Mouse (Mus musculus): Measurements from ENCODE around the gene Izumo4. TPM values are rescaled to one million over a fixed set of nuclear protein-coding genes. Genes with fewer than 3 reads are reported as not detected.

The Izumo4 gene
- polyA plus RNA-seq, 1 experiment from 2014 or later: 24.5 TPM

DNA sequence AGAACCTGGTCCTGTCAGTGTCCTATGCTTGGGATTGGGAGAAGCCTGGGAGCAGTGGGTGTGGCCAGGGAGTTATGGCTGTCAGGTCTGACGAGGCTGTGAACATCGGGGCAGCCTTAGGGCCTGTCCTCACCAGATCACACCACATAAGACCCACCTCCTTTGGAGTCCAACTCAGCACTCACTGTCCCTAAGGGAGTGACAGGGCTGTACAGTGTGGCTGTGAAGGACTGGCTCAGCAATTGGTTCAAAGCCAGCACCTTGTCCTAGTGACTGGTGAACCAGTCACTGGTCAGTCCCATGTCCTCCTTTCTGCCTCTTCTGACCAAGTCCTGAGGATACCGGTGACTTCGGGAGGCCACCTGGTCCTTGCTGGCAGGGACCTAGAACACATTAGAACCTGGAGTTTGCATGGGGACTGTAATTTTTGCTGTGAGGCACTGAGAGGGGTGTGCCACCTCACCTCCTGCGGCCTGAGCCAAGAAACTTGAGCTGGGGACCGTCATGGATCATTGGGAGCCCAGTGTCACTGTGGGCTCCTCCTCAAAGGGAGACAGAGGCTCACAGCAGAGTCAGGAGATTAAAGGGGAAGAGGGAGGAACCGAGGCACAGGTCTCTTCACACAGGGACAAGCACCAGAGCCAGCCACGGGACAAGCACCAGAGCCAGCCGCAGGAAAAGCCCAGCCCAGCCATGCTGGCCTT lies 22.3 kb upstream of the Izumo4 start:
- H3K4me1 ChIP-seq: peaks cover 38% of the 10 kb centered on the region
- ATAC-seq: no peak
- H3K36me3 ChIP-seq (ENCODE audit: poor library complexity, severe bottlenecking): peaks cover 18% of the 10 kb centered on the region; the same call in 1 of the 2 replicates
- no peaks in the 10 kb centered on the region for H3K9me3 ChIP-seq (replicated peaks)
- peak overlapping the region; percentile 97; the same call in 1 of the 2 replicates for H3K27ac ChIP-seq
- H3K9ac ChIP-seq: peak overlapping the region; percentile 35; the same call in 1 of the 2 replicates
- no peak overlapping the region for H3K4me3 ChIP-seq
- no peak overlapping the region for H3K4me2 ChIP-seq
- H3K27me3 ChIP-seq: no peaks in the 10 kb centered on the region
- 71% methylated on average over 9 of the region's 9 CpGs for WGBS

GRCm38 (mm10) chr10:80680260-80680696 lies 21.7 kb upstream of the Izumo4 start:
- ATAC-seq: no peak
- Histone ChIP-seq H3K9ac (no peak overlapping the region), H3K27ac (no peak overlapping the region), H3K4me2 (no peak overlapping the region), H3K27me3 (no peaks in the 10 kb centered on the region), H3K4me3 (no peak overlapping the region), H3K9me3 (replicated peaks) (no peaks in the 10 kb centered on the region), H3K4me1 (peaks cover 33% of the 10 kb centered on the region), H3K36me3 (ENCODE audit: poor library complexity, severe bottlenecking) (peaks cover 23% of the 10 kb centered on the region)
- WGBS: 75% methylated on average over 2 of the region's 2 CpGs

DNA sequence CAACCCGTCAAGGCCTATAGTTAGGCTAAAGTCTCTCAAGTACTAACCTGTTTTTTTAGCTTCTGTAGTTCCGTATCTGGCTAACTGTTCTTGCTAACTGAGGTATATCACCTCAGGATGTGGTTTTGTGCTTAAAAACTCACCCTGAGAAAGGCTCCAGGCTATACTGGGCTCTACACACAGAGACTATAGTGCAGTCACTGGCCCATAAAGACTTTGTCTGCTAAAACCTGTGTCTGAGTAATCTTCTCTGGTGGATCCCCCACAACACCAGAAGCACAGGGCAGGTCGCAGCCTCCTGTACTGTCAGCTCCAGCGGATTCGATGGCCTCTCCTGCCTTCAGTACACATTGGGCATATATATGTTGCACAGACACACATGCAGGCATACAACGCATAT lies 20.0 kb upstream of the Izumo4 start:
- Histone ChIP-seq H3K27me3 (no peaks in the 10 kb centered on the region), H3K4me2 (no peak overlapping the region), H3K9me3 (replicated peaks) (no peaks in the 10 kb centered on the region), H3K4me1 (peaks cover 29% of the 10 kb centered on the region), H3K27ac (no peak overlapping the region), H3K36me3 (ENCODE audit: poor library complexity, severe bottlenecking) (peaks cover 41% of the 10 kb centered on the region), H3K9ac (no peak overlapping the region), H3K4me3 (no peak overlapping the region)
- 95% methylated on average over 6 of the region's 6 CpGs for WGBS
- no peak for ATAC-seq

- H3K27ac ChIP-seq: no peak overlapping the region
- WGBS: 96% methylated on average over 1 of the region's 1 CpGs
- peaks cover 13% of the 10 kb centered on the region for H3K4me1 ChIP-seq
- H3K4me3 ChIP-seq: no peak overlapping the region
- H3K9me3 ChIP-seq (replicated peaks): no peaks in the 10 kb centered on the region
- no peak overlapping the region for H3K4me2 ChIP-seq
- no peak overlapping the region for H3K9ac ChIP-seq
- H3K36me3 ChIP-seq (ENCODE audit: poor library complexity, severe bottlenecking): peaks cover 52% of the 10 kb centered on the region
- no peak for ATAC-seq
- H3K27me3 ChIP-seq: no peaks in the 10 kb centered on the region
Observed at GRCm38 (mm10) chr10:80683647-80684046, 18.3 kb upstream of the Izumo4 start.

GRCm38 (mm10) chr10:80684214-80684613 lies 17.8 kb upstream of the Izumo4 start:
- 50% methylated on average over 6 of the region's 6 CpGs for WGBS
- H3K4me1 ChIP-seq: peaks cover 7% of the 10 kb centered on the region

DNA sequence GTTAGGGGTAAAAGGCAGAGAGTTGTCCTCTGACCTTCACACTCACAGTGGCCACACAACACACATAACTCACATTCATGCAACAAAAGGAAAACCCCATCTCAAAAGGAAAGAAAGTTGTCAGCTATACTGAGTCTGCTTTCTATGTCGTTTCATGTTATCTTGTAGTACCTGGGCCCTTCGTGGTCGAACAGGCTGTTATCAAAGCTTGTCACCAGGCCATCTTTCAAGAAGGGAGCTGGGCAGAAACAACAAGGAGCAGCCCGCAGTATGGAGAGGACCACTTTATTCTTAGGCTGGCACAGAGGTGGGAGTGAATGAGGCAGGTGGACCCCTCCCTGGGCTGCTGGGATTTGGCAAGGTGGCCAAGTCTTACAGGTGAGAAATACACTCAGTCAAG lies 17.0 kb upstream of the Izumo4 start:
- ATAC-seq: no peak
- WGBS: 91% methylated on average over 4 of the region's 4 CpGs

More at GRCm38 (mm10) chr10:80684214-80684613, 17.8 kb upstream of the Izumo4 start:
- Histone ChIP-seq H3K27ac (no peak overlapping the region), H3K9ac (no peak overlapping the region), H3K36me3 (ENCODE audit: poor library complexity, severe bottlenecking) (peaks cover 58% of the 10 kb centered on the region), H3K4me2 (no peak overlapping the region), H3K4me3 (no peak overlapping the region), H3K27me3 (no peaks in the 10 kb centered on the region), H3K9me3 (replicated peaks) (no peaks in the 10 kb centered on the region)
- ATAC-seq: no peak

DNA sequence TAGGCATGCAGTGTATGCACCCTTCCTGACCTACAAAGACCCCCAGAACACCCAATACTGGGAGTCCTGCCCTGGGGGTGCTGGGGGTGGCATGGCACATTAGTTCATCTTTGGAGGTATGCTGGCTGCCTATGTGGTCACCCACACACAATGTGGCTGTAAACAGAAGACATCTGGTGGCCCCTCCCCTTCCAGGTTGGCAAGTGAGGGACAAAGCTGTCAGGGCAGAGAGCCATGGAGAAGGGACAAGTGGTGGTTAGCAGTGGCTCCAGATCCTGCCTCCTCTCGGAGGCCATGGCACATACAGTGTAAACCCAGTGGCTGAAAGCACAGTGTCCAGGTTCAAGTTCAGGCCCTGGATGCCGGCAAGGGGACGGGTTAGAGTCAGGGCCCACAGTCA lies 15.4 kb upstream of the Izumo4 start:
- Histone ChIP-seq H3K36me3 (ENCODE audit: poor library complexity, severe bottlenecking) (peaks cover 76% of the 10 kb centered on the region), H3K9ac (no peak overlapping the region), H3K9me3 (replicated peaks) (no peaks in the 10 kb centered on the region), H3K4me3 (no peak overlapping the region), H3K27ac (no peak overlapping the region), H3K27me3 (no peaks in the 10 kb centered on the region), H3K4me2 (no peak overlapping the region), H3K4me1 (no peaks in the 10 kb centered on the region)
- 96% methylated on average over 3 of the region's 3 CpGs for WGBS
- no peak for ATAC-seq

More for the DNA sequence above, 17.0 kb upstream of the Izumo4 start:
- Histone ChIP-seq H3K4me2 (no peak overlapping the region), H3K27me3 (no peaks in the 10 kb centered on the region), H3K4me3 (no peak overlapping the region), H3K36me3 (ENCODE audit: poor library complexity, severe bottlenecking) (peaks cover 65% of the 10 kb centered on the region), H3K9me3 (replicated peaks) (no peaks in the 10 kb centered on the region), H3K27ac (no peak overlapping the region), H3K9ac (no peak overlapping the region), H3K4me1 (no peaks in the 10 kb centered on the region; the same call in 1 of the 2 replicates)

DNA sequence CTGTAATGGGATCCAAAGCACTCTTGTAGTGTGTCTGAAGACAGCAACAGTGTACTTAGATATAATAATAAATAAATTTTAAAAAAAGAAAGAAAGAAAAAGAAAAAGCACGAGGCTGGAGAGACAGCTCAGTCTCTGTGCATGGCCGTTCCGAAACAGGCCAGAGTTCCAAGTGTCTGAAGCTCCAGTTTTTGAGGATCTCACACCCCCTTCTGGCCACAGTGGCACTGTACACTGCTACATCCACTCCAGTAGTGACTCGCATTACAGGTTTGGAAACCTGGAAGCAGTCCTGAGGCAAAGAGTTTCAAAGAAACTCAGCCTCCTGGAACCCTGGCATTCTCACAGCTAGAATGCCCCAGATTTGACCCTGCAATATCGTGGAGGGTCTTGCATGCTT lies 14.1 kb upstream of the Izumo4 start:
- Histone ChIP-seq H3K4me1 (no peaks in the 10 kb centered on the region), H3K27ac (no peak overlapping the region), H3K4me2 (no peak overlapping the region), H3K36me3 (ENCODE audit: poor library complexity, severe bottlenecking) (peaks cover 77% of the 10 kb centered on the region), H3K4me3 (no peak overlapping the region), H3K9me3 (replicated peaks) (no peaks in the 10 kb centered on the region), H3K9ac (no peak overlapping the region), H3K27me3 (no peaks in the 10 kb centered on the region)
- peak; percentile 73 for ATAC-seq
- 42% methylated on average over 5 of the region's 5 CpGs for WGBS

GRCm38 (mm10) chr10:80692249-80693165 lies 9.5 kb upstream of the Izumo4 start:
- peaks cover 55% of the 10 kb centered on the region for H3K36me3 ChIP-seq (ENCODE audit: poor library complexity, severe bottlenecking)
- 86% methylated on average over 14 of the region's 14 CpGs for WGBS

GRCm38 (mm10) chr10:80693401-80694045 lies 8.5 kb upstream of the Izumo4 start:
- no peak overlapping the region for H3K4me2 ChIP-seq
- no peaks in the 10 kb centered on the region for H3K27me3 ChIP-seq
- H3K27ac ChIP-seq: no peak overlapping the region
- H3K36me3 ChIP-seq (ENCODE audit: poor library complexity, severe bottlenecking): peaks cover 54% of the 10 kb centered on the region
- no peak overlapping the region for H3K4me3 ChIP-seq
- WGBS: 92% methylated on average over 12 of the region's 12 CpGs
- no peaks in the 10 kb centered on the region for H3K9me3 ChIP-seq (replicated peaks)
- H3K9ac ChIP-seq: peak overlapping the region; percentile 12; the same call in 1 of the 2 replicates
- H3K4me1 ChIP-seq: peaks cover 9% of the 10 kb centered on the region; the same call in 1 of the 2 replicates
- ATAC-seq: no peak

More at GRCm38 (mm10) chr10:80692249-80693165, 9.5 kb upstream of the Izumo4 start:
- Histone ChIP-seq H3K9me3 (replicated peaks) (no peaks in the 10 kb centered on the region), H3K4me1 (no peaks in the 10 kb centered on the region), H3K27ac (no peak overlapping the region), H3K27me3 (no peaks in the 10 kb centered on the region), H3K4me3 (no peak overlapping the region), H3K4me2 (no peak overlapping the region), H3K9ac (peak overlapping the region; percentile 4; the same call in 1 of the 2 replicates)
- ATAC-seq: no peak

- ATAC-seq: no peak
- Histone ChIP-seq H3K36me3 (ENCODE audit: poor library complexity, severe bottlenecking) (peaks cover 50% of the 10 kb centered on the region), H3K27ac (no peak overlapping the region; the same call in 1 of the 2 replicates), H3K4me1 (peaks cover 10% of the 10 kb centered on the region; the same call in 1 of the 2 replicates), H3K9ac (peak overlapping the region; percentile 12; the same call in 1 of the 2 replicates), H3K9me3 (replicated peaks) (no peaks in the 10 kb centered on the region), H3K27me3 (no peaks in the 10 kb centered on the region), H3K4me3 (no peak overlapping the region), H3K4me2 (no peak overlapping the region)
- WGBS: 91% methylated on average over 13 of the region's 13 CpGs
Observed at GRCm38 (mm10) chr10:80694159-80694938, 7.6 kb upstream of the Izumo4 start.
